Mouse (Mus musculus) embryonic facial prominence, embryonic 10.5 days (tissue): Measurements from ENCODE around the gene Dclk2. TPM values are rescaled to one million over a fixed set of nuclear protein-coding genes. Genes with fewer than 3 reads are reported as not detected.

Experiments
- DNase-seq: peaks from one replicate; pipeline ENCODE4 v3.0.0-alpha.2; 2017; ENCODE audit warnings: low spot score
- H3K27ac ChIP-seq: fragments of 300-500 bp; sonication (generic); replicated peaks from 2 replicates; pipeline ENCODE4 v1.5.1; 2016; ENCODE audit warnings: mild to moderate bottlenecking
- H3K27me3 ChIP-seq: fragments of 300-500 bp; sonication (generic); replicated peaks from 2 replicates; pipeline ENCODE4 v1.6.1; 2016; ENCODE audit warnings: low read depth, mild to moderate bottlenecking; ENCODE audit not compliant: poor library complexity, severe bottlenecking
- H3K36me3 ChIP-seq: fragments of 300-500 bp; sonication (generic); replicated peaks from 2 replicates; pipeline ENCODE4 v1.6.1; 2016; ENCODE audit warnings: mild to moderate bottlenecking, moderate library complexity
- H3K4me1 ChIP-seq: fragments of 300-500 bp; sonication (generic); 2 replicates; pipeline ENCODE4 v1.6.1; 2016
- H3K4me3 ChIP-seq: fragments of 300-500 bp; sonication (generic); 2 replicates; pipeline ENCODE4 v1.5.1; 2016; ENCODE audit warnings: mild to moderate bottlenecking, moderate library complexity
- H3K9me3 ChIP-seq: fragments of 300-500 bp; sonication (generic); 2 replicates; pipeline ENCODE4 v1.6.1; 2016; ENCODE audit warnings: mild to moderate bottlenecking
- WGBS: fragments of 180-500 bp; shearing (Covaris S2); methylation state at CpG from one replicate; pipeline ENCODE4 v1.1.7; 2016; 5-methylcytosine and 5-hydroxymethylcytosine counted together
- polyA plus RNA-seq: library from polyadenylated mRNA; unstranded; fragments of >200 nt; fragmentation: Nextera tagmentation; extraction: Ambion mirVana; gene quantifications from 2 replicates; pipeline ENCODE4 v1.2.1, GENCODE M21; 2016

Gene Dclk2
- polyA plus RNA-seq, 1 experiment from 2014 or later, result 14.2 TPM

DNA sequence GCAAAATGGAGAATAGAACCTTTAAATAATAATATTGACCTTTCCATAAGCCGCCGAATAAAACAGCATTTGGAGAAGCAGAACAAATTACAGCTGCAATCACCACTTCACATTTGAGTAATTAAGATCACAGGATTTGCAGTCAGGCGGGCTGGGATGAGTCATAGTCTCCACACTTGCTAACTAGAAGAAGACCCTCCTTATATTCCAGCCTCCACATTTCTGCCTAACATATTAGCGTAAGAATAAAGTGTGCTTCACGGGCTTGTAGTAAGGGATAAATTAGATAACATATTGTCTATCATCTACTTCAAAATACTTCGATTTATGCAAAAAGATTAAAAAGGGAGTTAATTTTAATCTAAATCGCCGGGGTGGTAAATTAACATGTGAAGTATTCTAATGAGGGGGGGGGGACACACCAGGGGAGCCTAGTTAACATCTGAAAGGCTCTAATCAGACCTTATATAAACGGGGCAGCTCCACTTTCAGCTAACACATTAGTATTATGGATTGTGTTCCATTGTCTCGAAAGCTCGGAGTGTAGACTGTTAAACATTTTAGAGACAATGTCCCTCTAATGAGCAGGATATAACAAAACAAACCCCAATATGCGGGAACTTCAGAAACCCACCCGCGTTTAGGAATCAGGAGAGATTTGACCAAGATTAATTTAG lies 87.9 kb downstream of the Dclk2 start:
- DNase-seq, result no peak
- no peaks in the 10 kb centered on the region; the same call in 1 of the 2 replicates for H3K27me3 ChIP-seq
- no peak overlapping the region for H3K4me3 ChIP-seq
- 35% methylated on average over 14 of the region's 14 CpGs for WGBS
- peaks cover 18% of the 10 kb centered on the region for H3K4me1 ChIP-seq
- no peaks in the 10 kb centered on the region for H3K9me3 ChIP-seq
- no peak overlapping the region for H3K27ac ChIP-seq
- H3K36me3 ChIP-seq, result peaks cover 4% of the 10 kb centered on the region; the same call in 1 of the 2 replicates

DNA sequence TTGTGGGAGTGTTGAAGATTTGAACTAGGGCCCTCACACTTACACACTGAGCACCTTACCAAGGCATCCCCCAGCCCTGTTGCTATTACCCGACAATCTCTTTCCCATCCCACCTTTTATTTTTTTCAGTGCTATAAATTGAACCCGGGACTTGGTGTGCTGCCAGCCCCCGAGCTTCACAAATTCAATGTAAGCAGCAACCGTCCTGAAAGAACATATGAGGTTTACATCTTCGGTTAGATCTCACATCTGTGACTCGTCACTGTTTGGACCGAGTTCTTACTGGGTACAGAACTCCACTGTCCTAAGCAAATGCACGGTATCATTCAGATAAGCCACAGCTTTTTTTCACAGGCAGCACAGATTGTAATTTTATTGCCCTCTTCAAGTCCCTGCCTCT lies 88.5 kb downstream of the Dclk2 start:
- 73% methylated on average over 8 of the region's 8 CpGs for WGBS
- H3K9me3 ChIP-seq, result no peaks in the 10 kb centered on the region
- H3K36me3 ChIP-seq, result peaks cover 4% of the 10 kb centered on the region; the same call in 1 of the 2 replicates
- peaks cover 18% of the 10 kb centered on the region for H3K4me1 ChIP-seq
- H3K27me3 ChIP-seq, result no peaks in the 10 kb centered on the region; the same call in 1 of the 2 replicates
- no peak overlapping the region for H3K4me3 ChIP-seq
- H3K27ac ChIP-seq, result no peak overlapping the region
- DNase-seq, result no peak

DNA sequence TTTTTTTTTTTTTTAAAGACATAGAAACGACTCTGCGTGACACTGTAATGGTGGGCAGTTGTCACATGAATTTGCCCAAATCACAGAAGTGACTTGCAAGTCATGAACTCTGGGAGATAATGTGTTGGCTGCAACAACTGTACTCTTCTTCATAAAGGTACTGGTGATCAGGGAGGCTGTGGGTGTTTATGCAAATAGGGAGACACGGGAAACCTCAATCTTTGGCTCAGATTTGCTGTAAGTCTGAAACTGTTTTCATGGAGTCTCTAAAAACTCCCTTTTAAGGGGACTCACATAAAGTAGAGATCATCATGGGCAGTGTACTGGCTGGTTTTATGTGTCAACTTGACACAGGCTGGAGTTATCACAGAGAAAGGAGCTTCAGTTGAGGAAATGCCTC lies 93.1 kb downstream of the Dclk2 start:
- 93% methylated on average over 3 of the region's 3 CpGs for WGBS
- H3K4me1 ChIP-seq, result peaks cover under 1% of the 10 kb centered on the region; the same call in 1 of the 2 replicates

DNA sequence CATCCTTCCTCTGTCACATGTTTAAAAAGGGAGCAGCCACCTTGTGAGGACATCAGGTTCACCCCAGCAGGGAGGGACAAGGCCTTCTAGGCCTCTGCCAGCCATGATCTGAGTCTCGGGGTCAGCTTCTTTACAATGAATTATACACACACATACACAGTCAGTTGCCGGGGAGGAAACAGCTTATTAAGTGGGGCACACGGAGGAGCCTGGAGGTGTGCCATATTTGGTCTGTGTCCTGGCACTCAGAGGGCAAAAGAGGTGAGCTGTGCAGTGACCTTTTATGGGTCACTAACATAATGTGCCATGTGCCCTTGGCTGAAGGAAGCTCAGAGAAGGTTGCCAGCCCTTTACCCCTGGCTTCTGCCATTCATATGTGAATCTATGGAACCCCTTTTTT lies 99.3 kb downstream of the Dclk2 start:
- H3K27me3 ChIP-seq, result no peaks in the 10 kb centered on the region
- 60% methylated on average over 3 of the region's 3 CpGs for WGBS
- 0 out of 2 replicates have a peak, but pooled peaks cover 6% of the 10 kb centered on the region for H3K36me3 ChIP-seq
- H3K4me3 ChIP-seq, result no peak overlapping the region
- DNase-seq, result no peak
- peaks cover 30% of the 10 kb centered on the region for H3K4me1 ChIP-seq
- peak overlapping the region; percentile 24; the same call in 1 of the 2 replicates for H3K27ac ChIP-seq
- no peaks in the 10 kb centered on the region for H3K9me3 ChIP-seq

More for the DNA sequence above, 93.1 kb downstream of the Dclk2 start:
- H3K36me3 ChIP-seq, result 0 out of 2 replicates have a peak, but pooled peaks cover 5% of the 10 kb centered on the region
- H3K4me3 ChIP-seq, result no peak overlapping the region
- H3K27me3 ChIP-seq, result no peaks in the 10 kb centered on the region
- DNase-seq, result no peak
- H3K9me3 ChIP-seq, result no peaks in the 10 kb centered on the region
- no peak overlapping the region for H3K27ac ChIP-seq

DNA sequence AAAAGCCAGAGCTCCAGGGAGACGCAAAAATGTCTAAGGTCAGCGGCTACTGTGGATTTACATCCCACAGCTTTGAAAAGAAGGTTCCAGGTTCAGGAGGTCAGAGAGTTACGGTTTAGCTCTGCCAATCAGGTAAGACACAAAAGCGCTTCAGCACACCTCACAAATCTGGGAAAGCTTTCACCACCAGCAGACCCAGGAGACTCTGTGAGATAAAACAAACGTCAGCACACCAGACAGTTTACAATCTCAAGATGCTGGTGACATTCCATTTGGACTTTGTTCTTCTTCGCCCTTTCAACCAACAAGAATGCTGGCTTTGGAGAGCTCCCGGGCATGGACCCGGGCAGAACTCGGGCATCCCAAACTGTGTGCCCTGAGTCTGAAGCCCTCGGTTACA lies 100.3 kb downstream of the Dclk2 start:
- 0 out of 2 replicates have a peak, but pooled peaks cover 6% of the 10 kb centered on the region for H3K36me3 ChIP-seq
- no peak overlapping the region for H3K27ac ChIP-seq
- H3K27me3 ChIP-seq, result no peaks in the 10 kb centered on the region
- peaks cover 30% of the 10 kb centered on the region for H3K4me1 ChIP-seq
- no peak overlapping the region for H3K4me3 ChIP-seq
- H3K9me3 ChIP-seq, result no peaks in the 10 kb centered on the region
- no peak for DNase-seq
- 67% methylated on average over 10 of the region's 10 CpGs for WGBS

DNA sequence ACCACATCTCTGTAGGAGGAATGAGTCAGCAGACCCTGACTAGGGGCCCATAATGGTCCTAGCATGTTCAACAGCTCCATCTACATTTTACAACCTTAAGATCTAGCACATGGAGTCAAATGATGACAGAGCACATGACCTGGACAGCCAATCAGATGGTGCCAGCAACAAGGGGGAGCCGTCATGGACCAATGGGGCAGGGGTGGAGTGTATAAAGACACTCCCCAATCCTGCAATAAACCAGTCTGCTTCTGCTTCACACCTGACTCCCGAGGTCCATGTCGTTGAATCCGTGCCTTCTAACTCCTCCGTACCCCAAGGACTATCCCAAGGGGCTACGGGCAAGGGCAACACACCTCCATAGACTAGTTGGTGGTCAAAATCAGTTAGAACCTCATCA lies 101.3 kb downstream of the Dclk2 start:
- no peaks in the 10 kb centered on the region for H3K27me3 ChIP-seq
- no peak overlapping the region; the same call in 1 of the 2 replicates for H3K27ac ChIP-seq
- peaks cover 13% of the 10 kb centered on the region; the same call in 1 of the 2 replicates for H3K36me3 ChIP-seq
- H3K4me1 ChIP-seq, result peaks cover 30% of the 10 kb centered on the region
- H3K4me3 ChIP-seq, result no peak overlapping the region
- no peak for DNase-seq
- no peaks in the 10 kb centered on the region for H3K9me3 ChIP-seq
- WGBS, result 97% methylated on average over 6 of the region's 6 CpGs

DNA sequence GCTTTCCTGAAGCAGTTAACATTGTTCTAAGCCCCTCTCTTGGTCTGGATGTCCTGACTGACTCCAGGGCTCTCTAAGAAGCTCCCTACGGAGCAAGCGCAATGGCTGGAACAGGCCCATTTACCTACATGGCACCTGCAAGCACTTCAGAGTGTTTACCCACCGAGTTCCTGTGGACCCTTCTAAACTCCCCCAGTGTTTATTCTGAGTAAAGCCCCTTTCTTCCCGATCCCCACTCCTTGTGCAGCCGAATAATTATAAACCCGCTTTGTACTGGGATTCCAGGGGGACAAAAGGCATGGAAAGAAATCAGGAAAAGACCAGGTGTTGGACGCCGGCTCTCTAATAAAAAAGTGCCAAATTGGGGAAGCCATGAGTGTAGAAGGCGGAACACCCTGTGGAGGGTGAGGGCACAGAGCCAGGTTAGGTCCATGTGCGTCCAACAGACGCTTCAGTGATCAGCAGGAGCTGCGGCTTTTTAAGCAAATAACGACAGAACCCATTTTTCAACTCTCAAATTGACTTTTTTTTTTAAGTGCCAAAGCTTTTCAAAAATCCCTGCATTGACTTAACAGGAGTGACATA lies 102.6 kb downstream of the Dclk2 start:
- H3K36me3 ChIP-seq, result peaks cover 10% of the 10 kb centered on the region; the same call in 1 of the 2 replicates
- DNase-seq, result no peak
- no peak overlapping the region for H3K4me3 ChIP-seq
- peaks cover 30% of the 10 kb centered on the region for H3K4me1 ChIP-seq
- H3K9me3 ChIP-seq, result no peaks in the 10 kb centered on the region
- 77% methylated on average over 13 of the region's 13 CpGs for WGBS
- no peaks in the 10 kb centered on the region for H3K27me3 ChIP-seq
- H3K27ac ChIP-seq, result no peak overlapping the region

DNA sequence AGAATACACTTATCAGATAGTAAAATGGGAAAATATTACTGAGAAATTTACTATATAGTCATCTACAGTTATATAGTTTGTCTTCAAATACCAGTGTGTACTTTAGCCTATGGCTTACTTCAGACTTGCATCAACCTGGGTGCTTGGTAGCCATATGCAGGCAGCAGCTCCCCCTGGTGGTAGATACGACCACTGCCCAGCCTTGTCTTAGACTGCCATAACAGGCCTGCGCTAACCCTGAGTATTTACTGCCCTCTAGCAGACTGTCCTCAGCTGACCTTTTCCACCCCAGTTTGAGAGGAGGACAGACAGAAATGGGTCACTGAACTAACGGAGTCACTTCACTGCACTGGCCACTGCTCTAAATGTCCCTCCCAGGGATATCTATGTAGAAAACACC lies 108.0 kb downstream of the Dclk2 start:
- H3K27me3 ChIP-seq, result no peaks in the 10 kb centered on the region
- peaks cover 8% of the 10 kb centered on the region; the same call in 1 of the 2 replicates for H3K36me3 ChIP-seq
- H3K4me1 ChIP-seq, result peaks cover 18% of the 10 kb centered on the region
- 15% methylated on average over 3 of the region's 3 CpGs for WGBS
- DNase-seq, result peak; percentile 81
- H3K9me3 ChIP-seq, result no peaks in the 10 kb centered on the region
- H3K27ac ChIP-seq, result no peak overlapping the region
- no peak overlapping the region for H3K4me3 ChIP-seq

DNA sequence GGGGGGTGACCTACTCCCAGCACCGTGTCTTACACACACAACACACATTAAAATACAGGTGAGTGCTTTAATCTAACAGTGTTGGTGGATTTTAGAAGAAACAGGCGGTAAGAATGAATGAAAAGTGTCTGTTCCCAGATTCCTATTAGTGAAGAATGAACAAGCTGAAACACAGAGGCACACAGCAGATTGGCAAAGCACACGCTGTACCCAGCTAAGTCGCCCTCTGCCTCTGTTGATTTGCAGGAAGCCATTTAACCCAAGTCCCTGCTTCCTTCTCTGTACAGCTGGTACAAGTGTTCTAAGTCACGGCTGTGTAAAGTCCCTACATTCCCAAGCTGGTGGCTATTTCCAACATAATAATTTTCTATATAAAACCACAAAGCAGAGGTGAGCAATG lies 109.7 kb downstream of the Dclk2 start:
- no peak overlapping the region for H3K27ac ChIP-seq
- no peak for DNase-seq
- H3K4me3 ChIP-seq, result no peak overlapping the region
- H3K9me3 ChIP-seq, result no peaks in the 10 kb centered on the region
- peaks cover 10% of the 10 kb centered on the region; the same call in 1 of the 2 replicates for H3K36me3 ChIP-seq
- WGBS, result 89% methylated on average over 5 of the region's 5 CpGs
- H3K4me1 ChIP-seq, result peaks cover 18% of the 10 kb centered on the region
- no peaks in the 10 kb centered on the region for H3K27me3 ChIP-seq

DNA sequence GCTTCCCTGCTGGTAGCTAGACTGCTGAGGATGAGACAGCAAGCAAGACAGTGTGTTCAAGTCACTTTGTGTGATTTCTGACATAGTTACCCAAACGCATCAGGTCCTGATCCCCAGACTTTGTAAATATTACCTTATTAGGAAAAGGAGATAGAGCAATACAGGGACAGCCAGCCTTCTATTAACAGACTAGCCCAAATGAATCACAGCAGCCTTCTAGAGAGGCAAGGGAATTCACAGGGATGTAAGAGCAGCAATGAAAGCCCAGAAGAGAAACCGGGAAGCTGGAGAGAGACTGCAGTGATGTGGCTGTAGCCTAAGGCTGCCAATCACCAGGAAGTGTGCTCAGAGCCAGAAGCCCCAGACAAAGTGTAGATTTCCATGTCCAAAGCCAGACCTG lies 111.0 kb downstream of the Dclk2 start:
- H3K4me1 ChIP-seq, result peaks cover 18% of the 10 kb centered on the region
- no peak for DNase-seq
- H3K9me3 ChIP-seq, result no peaks in the 10 kb centered on the region
- H3K27ac ChIP-seq, result peak overlapping the region; percentile 52
- peaks cover 19% of the 10 kb centered on the region for H3K36me3 ChIP-seq
- WGBS, result 46% methylated on average over 2 of the region's 2 CpGs
- no peak overlapping the region for H3K4me3 ChIP-seq
- no peaks in the 10 kb centered on the region for H3K27me3 ChIP-seq

DNA sequence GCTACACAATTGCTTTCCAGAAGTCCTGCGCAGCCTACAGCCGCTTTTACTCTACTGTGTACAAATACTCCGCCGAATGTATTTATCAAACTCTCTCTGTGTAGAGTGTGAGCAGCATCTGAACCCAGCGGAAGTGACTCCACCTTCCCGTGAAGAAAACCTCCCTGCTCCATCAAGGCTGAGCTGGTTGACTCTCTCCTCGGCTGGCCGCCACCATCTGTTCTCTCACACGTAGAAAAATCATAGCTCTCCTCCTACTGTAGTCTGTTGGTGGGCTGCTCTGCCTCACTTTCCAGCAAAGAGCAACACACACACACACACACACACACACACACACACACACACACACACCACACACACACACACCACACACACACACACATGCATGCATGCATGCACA lies 111.5 kb downstream of the Dclk2 start:
- peak overlapping the region; percentile 52 for H3K27ac ChIP-seq
- no peak for DNase-seq
- peaks cover 18% of the 10 kb centered on the region for H3K4me1 ChIP-seq
- WGBS, result 88% methylated on average over 9 of the region's 9 CpGs
- H3K9me3 ChIP-seq, result no peaks in the 10 kb centered on the region
- H3K36me3 ChIP-seq, result peaks cover 19% of the 10 kb centered on the region
- H3K4me3 ChIP-seq, result no peak overlapping the region
- H3K27me3 ChIP-seq, result no peaks in the 10 kb centered on the region

DNA sequence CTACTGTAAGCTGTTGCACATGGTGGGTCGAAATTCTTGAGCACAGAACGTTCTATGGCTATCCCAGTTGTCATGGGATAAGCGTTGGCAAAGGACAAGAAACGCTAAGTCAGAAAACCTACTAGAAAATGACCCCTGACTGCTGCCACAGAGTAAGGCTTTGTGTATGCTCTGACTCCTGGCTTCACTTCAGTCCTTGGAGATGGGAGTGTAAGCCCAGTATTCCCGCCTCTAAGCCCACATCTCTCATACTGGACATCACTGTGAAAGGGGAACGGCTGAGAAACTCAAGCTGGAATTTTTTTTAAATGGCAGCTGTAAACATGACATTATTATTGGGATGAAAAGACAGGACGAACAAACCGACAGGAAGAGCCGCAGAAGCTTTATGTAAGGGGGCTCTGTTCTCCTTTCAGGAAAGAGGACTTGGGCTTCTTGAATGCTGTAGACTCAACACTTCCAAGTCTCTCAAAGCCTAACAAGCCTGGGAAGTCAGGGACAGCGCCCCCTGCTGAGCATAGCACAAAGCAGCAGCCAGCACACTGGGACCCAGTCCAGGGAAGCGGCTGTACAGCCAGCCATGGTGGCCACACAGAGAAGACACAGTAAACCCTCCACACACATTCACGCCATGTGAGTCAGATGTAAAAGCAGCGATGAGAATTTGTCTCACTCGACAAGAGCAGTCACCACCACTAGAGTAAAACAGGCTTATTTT lies 112.7 kb downstream of the Dclk2 start:
- Histone ChIP-seq H3K9me3 (no peaks in the 10 kb centered on the region), H3K4me3 (no peak overlapping the region), H3K36me3 (peaks cover 19% of the 10 kb centered on the region), H3K4me1 (peaks cover 21% of the 10 kb centered on the region), H3K27me3 (no peaks in the 10 kb centered on the region), H3K27ac (no peak overlapping the region)
- 82% methylated on average over 14 of the region's 14 CpGs for WGBS
- peak; percentile 49 for DNase-seq
